Mouse (Mus musculus) adrenal gland (tissue): ENCODE data around the gene Sbk2.

Source experiments
- intact Hi-C: fragments of 180-260 bp; cut with DNase I; formaldehyde crosslinking; loops from one replicate; pipeline ENCODE4 v1.15.1; 2025

Sbk2 gene

DNA sequence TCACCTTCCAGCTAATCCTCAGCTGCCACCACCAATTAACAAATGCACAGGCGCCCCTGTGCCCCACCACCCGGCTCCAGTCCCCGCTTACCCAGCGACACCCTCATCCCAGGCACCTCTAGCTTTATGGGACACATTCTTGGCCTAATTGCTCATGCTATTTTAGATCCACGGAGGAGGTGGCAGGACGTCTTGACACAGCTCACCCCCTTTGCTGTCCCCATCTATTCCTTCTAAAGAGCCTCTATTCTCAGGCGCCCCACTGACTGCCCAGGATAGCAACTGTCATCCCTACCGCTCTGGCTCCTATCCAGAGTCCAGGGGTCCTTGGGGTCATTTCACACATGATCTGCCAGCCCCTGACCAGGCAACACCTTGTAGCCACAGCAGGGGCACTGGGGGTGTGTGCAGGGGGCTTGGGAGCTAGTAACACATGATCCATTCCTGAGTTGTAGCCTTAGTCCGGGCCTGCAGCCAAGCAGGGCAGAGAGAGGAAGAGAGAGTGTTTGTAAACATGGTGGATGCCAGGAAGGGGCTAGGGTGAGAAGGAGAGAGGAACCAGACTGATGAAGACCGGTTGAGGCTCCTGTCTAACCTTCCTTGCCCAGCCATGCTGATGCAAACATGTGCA is 10.3 kb downstream of the Sbk2 start:
- intact Hi-C loops, result no loop called here

DNA sequence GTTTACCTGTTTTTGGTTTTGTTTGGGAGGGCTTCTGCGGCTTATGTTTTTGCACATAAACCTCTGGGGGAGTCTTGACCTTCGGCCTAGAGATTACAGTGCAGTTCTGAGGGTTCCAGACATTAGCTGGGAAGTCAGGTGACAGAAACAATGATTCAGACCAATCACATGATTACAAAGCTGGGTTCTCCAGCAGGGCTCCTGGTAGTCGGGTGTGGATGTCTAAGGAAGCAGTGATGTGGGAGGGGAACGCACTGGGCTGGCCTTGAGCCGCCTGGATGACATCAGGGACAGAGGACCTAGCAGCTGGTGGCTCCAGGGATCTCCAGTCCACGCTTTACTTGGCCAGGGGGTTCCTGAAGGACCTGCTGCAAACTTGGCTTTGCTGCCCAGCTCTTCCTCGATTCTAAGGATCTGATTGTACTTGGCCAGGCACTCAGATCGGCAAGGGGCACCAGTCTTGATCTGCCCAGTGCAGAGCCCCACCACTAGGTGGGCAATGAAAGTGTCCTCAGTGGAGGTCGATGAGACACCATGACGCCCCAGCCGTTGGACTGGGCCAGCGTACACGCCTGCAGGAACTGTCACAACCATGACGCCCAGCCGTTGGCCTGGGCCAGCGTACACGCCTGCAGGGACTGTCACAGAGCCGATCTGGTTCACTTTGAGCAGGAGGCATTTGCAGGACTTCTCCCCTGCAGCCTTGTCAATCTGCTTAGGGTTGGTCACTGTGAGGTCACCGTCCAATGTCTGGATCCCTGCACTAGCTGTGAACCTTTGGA is 13.5 kb downstream of the Sbk2 start:
- intact Hi-C loops, result no loop called here

DNA sequence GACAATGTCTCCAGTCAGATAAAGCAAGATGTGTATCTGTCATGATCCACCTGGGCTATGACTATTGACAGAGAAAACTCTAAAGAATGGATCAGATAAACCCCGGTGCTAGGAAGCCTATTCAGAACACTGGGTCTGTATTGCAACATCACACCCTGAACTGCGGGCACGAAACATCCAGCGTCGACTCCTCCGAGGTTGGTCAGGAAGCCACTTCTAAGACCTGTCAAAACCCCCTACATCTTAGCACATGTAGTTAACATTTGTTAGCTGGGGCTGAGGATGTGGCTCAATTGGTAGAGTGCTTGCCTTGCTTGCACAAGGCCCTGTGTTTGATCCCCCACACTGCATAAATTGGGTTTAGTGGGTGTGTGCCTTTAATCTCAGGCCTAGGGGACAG is 15.8 kb downstream of the Sbk2 start:
- intact Hi-C loops, result loop anchor here (10.0 kb wide), 1 partner anchor 46 kb away; the partner anchor contains the start of gene Zfp579

DNA sequence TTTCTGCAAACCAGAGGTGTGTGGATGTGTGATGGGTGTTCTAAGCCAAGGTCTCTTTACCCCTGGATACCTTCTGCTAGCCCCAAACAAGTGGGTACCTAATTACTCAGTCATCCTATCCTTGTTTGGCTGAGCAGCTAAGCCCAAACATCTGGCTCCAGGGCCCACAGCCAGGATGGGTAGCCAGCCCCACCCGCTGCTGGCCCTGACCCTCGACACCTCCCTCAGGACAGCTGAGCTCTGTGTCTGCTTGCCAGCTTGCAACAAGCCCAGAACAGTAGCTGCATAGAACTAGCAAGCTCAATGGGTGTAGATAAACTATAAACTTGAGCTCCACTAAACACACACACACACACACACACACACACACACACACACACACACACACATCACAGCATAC is 16.4 kb downstream of the Sbk2 start:
- intact Hi-C loops, result loop anchor here (10.0 kb wide), 1 partner anchor 47 kb away; the partner anchor contains the start of gene Zfp579

DNA sequence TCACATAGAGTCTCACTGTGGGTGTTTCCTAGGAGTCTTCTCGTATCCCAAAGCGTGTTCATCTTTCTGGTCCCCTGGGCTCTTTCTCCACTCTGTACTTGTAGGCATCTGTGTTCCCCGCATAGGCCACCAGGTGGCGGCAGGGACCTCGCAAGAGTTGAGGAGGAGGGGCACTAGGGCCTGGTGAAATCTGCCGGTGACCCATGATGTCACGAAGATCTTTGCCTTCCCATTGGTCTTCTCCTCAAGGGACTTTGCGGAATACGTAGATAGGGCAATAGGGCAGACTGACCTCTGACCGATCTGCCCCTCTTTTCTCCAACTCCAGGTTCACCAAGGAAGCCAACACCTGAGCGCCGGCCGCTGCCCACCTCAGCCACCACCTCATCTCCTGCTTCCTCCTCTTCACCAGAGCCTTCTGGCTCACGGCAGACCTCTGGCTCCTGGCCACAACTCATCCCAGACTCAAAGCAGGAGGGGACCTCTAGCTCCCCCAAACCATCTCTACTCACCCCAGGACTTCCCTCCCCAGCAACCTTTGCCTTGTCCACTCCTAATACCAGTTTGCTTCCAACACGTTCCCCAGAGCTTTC is 20.9 kb downstream of the Sbk2 start:
- intact Hi-C loops, result loop anchor here (2.0 to 10.0 kb wide), 4 partner anchors 21 to 386 kb away; partner anchors contain the start of genes Sbk2 and Zfp579

DNA sequence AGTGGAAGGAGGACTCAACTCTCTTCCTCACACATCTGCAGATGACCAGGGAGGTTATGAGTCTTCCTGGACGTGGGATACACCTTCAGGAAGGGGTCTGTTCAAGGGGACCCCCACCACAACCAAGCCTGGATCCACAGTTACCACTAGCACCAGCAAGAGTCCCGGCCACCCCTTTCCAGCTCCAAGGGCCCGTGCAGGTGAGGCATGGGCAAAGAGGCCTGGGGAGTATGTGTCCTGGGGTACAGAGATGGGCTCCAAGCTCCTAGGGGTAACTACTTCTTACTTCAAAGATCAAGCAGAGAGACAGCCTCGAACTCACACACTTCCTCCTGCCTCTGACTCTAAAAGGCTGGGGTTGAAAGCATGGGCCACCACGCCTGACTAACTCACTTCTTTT is 21.5 kb downstream of the Sbk2 start:
- intact Hi-C loops, result loop anchor here (2.0 to 10.0 kb wide), 4 partner anchors 22 to 385 kb away; partner anchors contain the start of genes Sbk2 and Zfp579

DNA sequence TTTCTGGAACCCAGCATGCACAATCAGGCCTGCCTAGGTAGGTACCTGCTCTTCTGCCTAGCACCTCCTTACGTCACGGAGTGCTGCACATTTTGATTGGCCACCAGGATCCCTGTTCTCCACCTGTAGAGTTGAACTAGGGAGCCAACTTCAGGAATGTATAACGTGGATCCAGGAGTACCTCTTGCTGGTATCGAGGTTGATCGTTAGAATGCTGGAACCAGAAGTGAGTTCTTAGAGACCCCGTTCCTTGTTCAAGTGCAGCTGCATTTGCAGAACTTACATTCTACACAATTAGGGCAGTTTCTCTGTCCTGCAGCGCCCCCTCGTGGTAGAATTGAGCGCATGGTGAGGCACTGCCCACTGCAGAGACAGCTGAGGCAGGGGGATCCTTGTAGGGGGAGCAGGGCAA is 24.1 kb downstream of the Sbk2 start:
- intact Hi-C loops, result loop anchor here (5.0 to 10.0 kb wide), 2 partner anchors 55 to 383 kb away; partner anchors contain the start of gene Zfp579

DNA sequence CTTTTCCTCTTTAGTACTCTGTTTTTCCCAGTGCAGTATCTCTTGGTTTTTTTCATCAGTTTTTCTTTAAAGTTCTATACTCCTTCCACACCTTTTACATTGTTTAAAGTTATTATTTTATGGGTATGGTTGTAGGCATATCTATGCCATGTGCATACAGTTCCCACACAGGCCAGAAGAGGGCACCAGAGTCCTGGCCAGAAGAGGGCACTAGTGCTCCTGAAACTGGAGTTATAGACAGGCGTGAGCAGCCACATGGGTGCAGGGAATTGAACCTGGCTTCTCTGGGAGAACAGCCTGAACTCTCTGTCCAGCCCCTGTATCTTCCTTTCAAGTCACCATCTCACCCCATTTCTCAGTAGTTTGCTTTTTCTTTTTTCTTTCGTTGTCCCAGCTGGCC is 25.8 kb downstream of the Sbk2 start:
- intact Hi-C loops, result loop anchor here (2.0 kb wide), 1 partner anchor 128 kb away; no protein-coding TSS in a partner anchor

DNA sequence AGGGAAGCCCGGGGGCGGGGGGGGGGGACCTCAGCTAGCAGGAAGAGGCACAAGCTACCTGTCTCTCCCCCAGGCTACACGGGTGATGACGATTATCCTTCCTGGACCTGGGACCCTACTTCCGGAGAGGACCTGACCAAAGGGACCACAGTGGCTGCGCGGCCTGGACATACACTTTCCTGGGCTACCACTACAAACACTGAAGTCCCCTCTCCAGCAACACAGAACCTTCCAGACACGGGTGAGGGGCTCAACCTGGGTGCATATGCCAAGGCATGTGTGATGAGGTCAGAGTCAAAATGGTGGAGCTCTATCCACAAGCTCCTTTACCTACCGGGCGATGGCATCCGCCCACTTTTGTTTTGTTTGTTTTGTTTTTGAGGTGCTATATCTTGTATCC is 26.8 kb downstream of the Sbk2 start:
- intact Hi-C loops, result no loop called here

DNA sequence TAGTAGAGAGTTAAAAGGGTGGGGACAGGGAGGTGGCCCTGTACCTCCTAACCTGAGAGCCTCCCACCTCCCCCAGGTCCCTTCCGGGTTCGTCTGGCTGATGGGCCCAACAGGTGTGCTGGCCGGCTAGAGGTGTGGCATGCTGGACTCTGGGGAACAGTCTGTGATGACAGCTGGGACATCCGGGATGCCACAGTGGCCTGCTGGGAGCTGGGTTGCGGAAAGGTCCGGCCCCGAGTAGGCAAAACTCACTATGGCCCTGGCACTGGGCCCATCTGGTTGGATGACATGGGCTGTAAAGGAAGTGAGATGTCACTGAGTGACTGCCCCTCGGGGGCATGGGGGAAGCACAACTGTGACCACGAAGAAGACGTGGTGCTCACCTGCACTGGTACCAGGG is 27.4 kb downstream of the Sbk2 start:
- intact Hi-C loops, result no loop called here

DNA sequence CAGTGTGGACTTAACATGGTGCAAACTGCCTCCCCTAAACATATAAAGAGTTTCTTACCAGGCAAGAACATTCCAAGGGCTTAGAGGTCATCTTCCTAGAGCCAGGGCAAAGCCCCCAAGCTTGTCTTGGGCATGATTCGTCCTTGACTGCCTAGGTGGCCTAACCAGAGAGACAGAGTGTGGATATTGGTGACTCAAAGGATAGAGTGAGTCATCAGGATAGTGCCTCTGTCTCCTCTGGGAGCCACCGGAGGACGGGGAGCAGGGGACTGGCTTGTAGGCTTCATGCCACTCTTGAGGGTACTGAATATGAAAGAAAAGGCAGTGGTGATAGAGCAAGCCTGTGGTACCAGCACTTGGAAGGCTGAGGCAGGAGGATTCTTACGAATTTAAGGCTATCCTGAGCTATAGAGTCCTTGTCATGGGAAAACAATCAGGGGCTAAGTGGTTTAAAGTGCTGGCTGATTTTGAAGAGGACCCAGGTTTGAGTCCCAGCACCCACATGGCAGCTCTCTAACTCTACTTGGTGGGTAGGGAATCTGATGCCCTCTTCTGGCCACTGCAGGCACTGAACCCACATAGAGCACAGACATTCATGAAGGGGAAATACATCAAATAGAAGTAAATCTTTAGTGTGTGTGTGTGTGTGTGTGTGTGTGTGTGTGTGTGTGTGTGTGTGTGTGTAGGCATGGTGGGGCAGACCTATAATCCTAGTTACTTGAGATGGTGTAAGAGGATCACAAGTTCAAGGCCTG is 29.9 kb downstream of the Sbk2 start:
- intact Hi-C loops, result no loop called here

DNA sequence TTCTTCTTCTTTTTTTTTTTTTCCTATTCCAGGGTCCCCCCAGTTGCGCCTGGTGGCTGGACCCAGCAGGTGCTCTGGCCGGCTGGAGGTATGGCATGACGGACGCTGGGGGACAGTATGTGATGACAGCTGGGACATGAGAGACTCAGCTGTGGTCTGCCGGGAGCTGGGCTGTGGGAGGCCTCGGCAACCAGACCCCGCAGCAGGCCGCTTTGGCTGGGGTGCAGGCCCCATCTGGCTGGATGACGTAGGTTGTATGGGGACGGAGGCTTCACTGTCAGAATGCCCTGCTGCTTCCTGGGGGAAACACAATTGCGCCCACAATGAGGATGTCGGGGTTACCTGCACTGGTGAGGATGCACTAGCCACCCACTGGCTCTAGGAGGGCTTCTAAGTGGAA is 31.1 kb downstream of the Sbk2 start:
- intact Hi-C loops, result no loop called here

DNA sequence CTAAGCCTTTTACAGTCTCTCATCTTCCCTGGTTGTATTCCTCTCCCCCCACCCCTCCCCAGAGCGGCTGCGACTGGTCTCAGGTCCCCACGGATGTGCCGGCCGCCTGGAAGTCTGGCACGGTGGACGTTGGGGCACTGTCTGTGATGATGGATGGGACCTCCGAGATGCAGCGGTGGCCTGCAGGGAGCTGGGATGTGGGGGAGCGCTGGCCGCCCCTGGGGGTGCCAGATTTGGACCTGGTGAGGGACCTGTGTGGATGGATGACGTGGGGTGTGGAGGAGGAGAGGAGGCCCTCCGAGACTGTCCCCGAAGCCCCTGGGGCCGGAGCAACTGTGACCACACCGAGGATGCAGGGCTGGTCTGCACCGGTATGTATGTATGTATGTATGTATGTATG is 35.9 kb downstream of the Sbk2 start:
- intact Hi-C loops, result no loop called here

DNA sequence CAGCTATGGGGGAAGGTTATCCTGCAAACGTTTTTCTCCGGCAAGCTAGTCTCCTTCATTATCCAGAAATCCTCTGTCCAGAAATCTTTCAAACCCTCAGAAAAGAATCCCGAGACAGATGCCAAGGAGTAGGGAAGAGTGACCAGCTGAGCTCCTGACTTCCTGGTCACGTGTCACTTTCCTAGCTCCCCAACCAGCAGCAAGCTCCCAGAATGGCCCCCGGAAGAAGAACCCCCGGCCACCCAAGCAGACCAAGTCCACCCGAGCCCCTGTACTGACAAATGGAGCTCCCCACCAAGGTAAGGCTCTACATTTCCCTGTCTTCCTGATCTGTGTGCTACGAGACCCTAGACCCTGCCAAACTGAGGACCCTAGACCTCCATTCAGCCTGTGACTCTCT is 36.5 kb downstream of the Sbk2 start:
- intact Hi-C loops, result no loop called here

DNA sequence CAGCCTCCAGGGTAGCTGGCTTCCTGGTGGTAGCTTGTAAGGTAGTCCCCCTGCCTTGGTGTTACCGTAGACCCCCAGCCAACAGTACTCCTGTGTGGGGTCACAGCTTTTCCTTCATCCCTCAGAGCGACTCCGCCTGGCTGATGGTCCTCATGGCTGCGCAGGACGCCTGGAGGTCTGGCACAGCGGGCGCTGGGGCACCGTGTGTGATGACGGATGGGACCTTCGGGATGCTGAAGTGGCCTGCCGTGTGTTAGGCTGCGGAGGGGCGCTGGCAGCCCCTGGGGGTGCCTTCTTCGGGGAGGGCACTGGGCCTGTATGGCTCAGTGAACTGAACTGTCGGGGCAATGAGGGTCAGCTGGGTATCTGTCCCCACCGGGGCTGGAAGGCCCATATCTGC is 37.4 kb downstream of the Sbk2 start:
- intact Hi-C loops, result no loop called here

DNA sequence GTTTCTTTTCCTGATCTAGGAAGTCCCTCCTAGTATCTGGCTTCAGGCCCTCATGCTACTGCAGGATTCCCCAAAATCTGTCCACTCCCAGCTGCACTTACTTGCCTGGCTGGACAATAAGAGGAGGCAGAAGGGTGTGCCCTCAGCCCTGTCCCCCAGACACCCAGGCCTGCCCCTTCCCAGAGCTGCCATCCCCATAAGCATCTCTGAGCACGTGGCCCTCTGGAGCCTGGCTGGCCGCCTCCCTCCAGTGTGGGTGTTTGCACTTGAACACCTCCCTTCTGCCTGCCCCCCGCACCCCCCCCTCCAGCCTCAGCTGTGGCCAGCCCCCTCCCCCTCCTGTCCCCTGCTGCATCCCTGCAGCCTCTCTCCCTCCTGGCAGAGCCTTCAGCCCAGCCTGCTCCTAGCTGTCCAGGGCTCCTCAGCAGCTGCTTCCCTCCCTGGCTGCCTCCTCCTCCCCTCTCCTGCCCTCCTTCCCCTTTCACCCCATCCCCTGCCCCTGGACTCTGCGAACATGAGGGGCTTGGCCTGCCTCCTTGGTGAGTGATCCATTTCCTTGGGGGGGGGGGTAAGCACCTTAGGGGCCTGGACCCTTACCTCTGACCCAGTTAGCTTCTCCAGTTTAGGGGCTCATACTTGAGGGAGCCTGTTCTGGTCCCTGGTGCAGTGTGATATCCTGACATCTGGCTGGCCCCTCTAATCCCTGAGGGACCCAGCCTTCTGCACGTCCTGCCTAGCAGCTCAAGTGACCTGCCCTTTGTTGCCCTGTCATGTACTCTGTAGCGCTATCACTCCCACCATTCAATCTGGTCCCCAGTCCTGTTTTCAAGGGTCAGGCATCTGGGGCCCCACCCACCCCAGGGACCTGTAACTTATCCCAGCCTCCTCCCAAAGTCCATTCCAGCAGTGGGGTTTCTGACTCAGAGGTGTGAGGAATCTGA is 38.5 kb downstream of the Sbk2 start, which contains the start of gene Ssc5d:
Ssc5d (plus strand) TSS at position 345 of the 941 bp plus-strand sequence.
- intact Hi-C loops, result no loop called here

DNA sequence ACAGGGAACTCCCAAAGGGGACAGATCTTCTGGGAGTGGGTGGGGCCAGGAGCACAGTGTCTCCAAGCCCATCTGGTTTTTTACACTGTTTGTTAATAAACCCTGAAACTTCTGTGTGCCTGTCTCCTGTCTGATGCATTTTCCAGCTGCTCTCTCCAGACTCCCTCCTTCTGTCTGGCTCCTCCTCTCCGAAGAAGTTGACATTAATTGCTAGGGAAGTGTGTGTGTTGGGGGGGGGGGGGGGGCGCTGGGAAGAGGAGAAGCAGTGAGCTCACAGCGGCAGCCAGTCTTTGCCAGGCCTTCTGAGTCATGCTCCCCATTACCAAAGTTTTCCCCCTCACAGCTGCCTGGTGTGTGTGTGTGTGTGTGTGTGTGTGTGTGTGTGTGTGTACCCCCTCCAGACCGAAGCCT is 39.3 kb downstream of the Sbk2 start:
- intact Hi-C loops, result no loop called here

DNA sequence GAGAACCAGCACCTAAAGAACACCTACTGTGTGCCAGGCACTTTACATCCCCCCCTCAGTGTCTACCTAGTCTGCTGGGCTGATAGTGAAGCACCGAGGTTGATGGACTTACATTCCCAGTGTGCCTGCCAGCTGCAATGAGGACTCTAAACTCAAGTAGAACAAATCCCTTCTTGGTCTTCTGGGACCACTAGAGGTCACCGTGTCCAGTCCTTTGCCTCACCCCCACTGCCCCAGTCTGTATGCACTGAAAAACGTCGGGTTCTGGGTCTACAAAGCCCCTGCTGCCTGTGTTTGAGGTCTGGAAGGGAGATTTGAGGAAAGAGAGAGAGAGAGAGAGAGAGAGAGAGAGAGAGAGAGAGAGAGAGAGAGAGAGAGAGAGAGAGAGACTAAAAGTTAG is 39.7 kb downstream of the Sbk2 start:
- intact Hi-C loops, result no loop called here

DNA sequence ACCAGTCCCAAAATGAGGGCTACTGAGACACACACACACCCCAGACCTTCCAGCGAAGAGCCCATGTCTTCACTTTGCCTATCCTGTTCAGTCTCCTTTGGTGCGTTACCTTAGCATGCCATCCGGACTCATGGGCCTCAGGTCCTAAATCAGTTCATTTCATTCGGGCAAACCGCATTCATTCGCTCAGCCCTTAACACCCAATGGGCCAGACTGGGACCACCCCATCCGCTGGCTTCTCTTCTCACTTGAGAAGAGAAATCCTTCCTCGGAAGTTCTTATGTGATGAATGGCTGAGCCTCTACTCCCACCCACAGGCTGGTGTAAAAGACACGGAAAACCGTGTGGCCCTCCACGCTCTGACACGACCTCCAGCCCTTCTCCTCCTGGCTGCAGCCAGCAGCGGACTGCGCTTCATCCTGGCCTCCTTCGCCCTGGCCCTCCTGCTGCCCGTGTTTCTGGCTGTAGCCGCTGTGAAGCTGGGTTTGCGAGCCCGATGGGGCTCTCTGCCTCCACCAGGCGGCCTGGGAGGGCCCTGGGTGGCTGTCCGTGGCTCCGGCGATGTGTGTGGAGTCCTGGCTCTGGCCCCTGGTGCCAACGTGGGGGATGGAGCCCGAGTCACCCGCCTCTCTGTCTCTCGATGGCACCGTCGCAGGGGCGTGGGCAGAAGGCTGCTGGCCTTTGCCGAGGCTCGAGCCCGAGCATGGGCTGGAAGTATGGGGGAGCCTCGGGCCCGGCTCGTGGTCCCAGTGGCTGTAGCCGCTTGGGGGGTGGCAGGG is 40.4 kb downstream of the Sbk2 start:
- intact Hi-C loops, result no loop called here
